Mouse (Mus musculus): ENCODE measurements around the gene Gm9747. TPM values are rescaled to one million over a fixed set of nuclear protein-coding genes. Genes with fewer than 3 reads are reported as not detected.

Gm9747 gene
- polyA plus RNA-seq (2017; shearing (Covaris generic)), result not detected

GRCm38 (mm10) chr1:82232812-82233211 lies at the start of gene Gm9747:
Gm9747 (plus strand) TSS chr1:82233112.

Other genes starting within 250 kb of the Gm9747 start
- not detected for gene Irs1, start 58.3 kb downstream of the Gm9747 start, polyA plus RNA-seq (2017; shearing (Covaris generic))
- 21.7 TPM for gene Rhbdd1, start 83.3 kb downstream of the Gm9747 start, polyA plus RNA-seq (2017; shearing (Covaris generic))